10 mouse cellular contexts compared by ENCODE assay signal in genomic region chr8:123352786-123353185, GRCm38 (mm10). TPM values are rescaled to one million over a fixed set of nuclear protein-coding genes. Genes with fewer than 3 reads are reported as not detected.
DNase-seq lines count a peak whose midpoint lies in the region; ATAC-seq and TF ChIP-seq lines count a peak whose summit lies in the region.
"Had no signal": no experiment of that assay in that cellular context is flagged by ENCODE, and none has a peak within 500 bp of the region (broad histone marks: within the 10 kb centered on the region; RNA-seq: fewer than 3 reads in every experiment).

No protein-coding gene starts in this region.

- H3K9me3 ChIP-seq in forebrain, embryonic 13.5 days (replicated peaks), result no peaks in the 10 kb centered on the region
- H3K9me3 ChIP-seq in forebrain, embryonic 12.5 days, result no peaks in the 10 kb centered on the region
- no peaks in the 10 kb centered on the region for H3K9me3 ChIP-seq in neural tube, embryonic 13.5 days
- H3K9me3 ChIP-seq: megakaryocyte, embryonic 14.5 days had no signal

- peak; percentile 15 for DNase-seq in thymus, adult 2 months
- no peak for DNase-seq in thymus, postnatal 10 days (ENCODE audit: low spot score in 2 of 2)
- peak; percentile 65 to 75 for DNase-seq in layer of hippocampus, postnatal 10 days (ENCODE audit: low spot score in 2 of 2)
- DNase-seq in spleen, adult 12 weeks (ENCODE audit: low spot score), result no peak

- ATAC-seq in forebrain, embryonic 13.5 days, result 0 out of 2 replicates have a peak, but pooled peaks have one; percentile 21
- no peak for ATAC-seq in forebrain, embryonic 12.5 days (ENCODE audit: low FRiP score)
- ATAC-seq in neural tube, embryonic 13.5 days (ENCODE audit: low read depth), result peak; percentile 55; the same call in 1 of the 2 replicates

- WGBS in forebrain, embryonic 13.5 days, result 54% methylated on average over 13 of the region's 13 CpGs
- WGBS in forebrain, embryonic 12.5 days, result 55% methylated on average over 13 of the region's 13 CpGs
- WGBS in thymus, adult 2 months, result 52% methylated on average over 13 of the region's 13 CpGs
- WGBS in neural tube, embryonic 13.5 days, result 50% methylated on average over 13 of the region's 13 CpGs

- no peak for TF ChIP-seq POLR2A in thymus, adult 2 months (IDR thresholded peaks at IDR 0.05; ENCODE audit: control insufficient read depth, extremely low read depth, insufficient read depth, low read length, poor library complexity)
- TF ChIP-seq POLR2A in embryonic fibroblast, embryonic 13.5 days (IDR thresholded peaks at IDR 0.05; ENCODE audit: low read depth, low read length), result no peak

- no peaks in the 10 kb centered on the region for H3K27me3 ChIP-seq in forebrain, embryonic 13.5 days
- H3K27me3 ChIP-seq in forebrain, embryonic 12.5 days, result no peaks in the 10 kb centered on the region
- H3K27me3 ChIP-seq in thymus, adult 2 months (ENCODE audit: control insufficient read depth, insufficient read depth, low read length), result no peaks in the 10 kb centered on the region
- H3K27me3 ChIP-seq in neural tube, embryonic 13.5 days, result no peaks in the 10 kb centered on the region

- no peak overlapping the region for H3K4me3 ChIP-seq in forebrain, embryonic 13.5 days
- H3K4me3 ChIP-seq in forebrain, embryonic 12.5 days (replicated peaks), result no peak overlapping the region
- H3K4me3 ChIP-seq in thymus, adult 2 months (ENCODE audit: control insufficient read depth, insufficient read depth, low read length), result no peak overlapping the region
- H3K4me3 ChIP-seq in embryonic fibroblast, embryonic 13.5 days (ENCODE audit: insufficient read depth, low read length), result no peak overlapping the region
- H3K4me3 ChIP-seq in neural tube, embryonic 13.5 days, result no peak overlapping the region
- H3K4me3 ChIP-seq: megakaryocyte, embryonic 14.5 days had no signal

- no peak overlapping the region for H3K27ac ChIP-seq in forebrain, embryonic 13.5 days
- H3K27ac ChIP-seq in forebrain, embryonic 12.5 days, result no peak overlapping the region
- H3K27ac ChIP-seq in thymus, adult 2 months (ENCODE audit: control insufficient read depth, insufficient read depth, low read length), result no peak overlapping the region
- H3K27ac ChIP-seq in embryonic fibroblast, embryonic 13.5 days (ENCODE audit: insufficient read depth, low read length), result no peak overlapping the region
- no peak overlapping the region for H3K27ac ChIP-seq in neural tube, embryonic 13.5 days (replicated peaks)

- H3K9ac ChIP-seq in forebrain, embryonic 13.5 days, result no peak overlapping the region
- no peak overlapping the region for H3K9ac ChIP-seq in forebrain, embryonic 12.5 days
- H3K9ac ChIP-seq in neural tube, embryonic 13.5 days, result no peak overlapping the region

- H3K4me2 ChIP-seq in forebrain, embryonic 13.5 days, result no peak overlapping the region
- H3K4me2 ChIP-seq in forebrain, embryonic 12.5 days, result no peak overlapping the region
- no peak overlapping the region for H3K4me2 ChIP-seq in neural tube, embryonic 13.5 days

- peaks cover 12% of the 10 kb centered on the region; the same call in 1 of the 2 replicates for H3K4me1 ChIP-seq in forebrain, embryonic 13.5 days
- peaks cover 14% of the 10 kb centered on the region for H3K4me1 ChIP-seq in forebrain, embryonic 12.5 days
- H3K4me1 ChIP-seq in thymus, adult 2 months (replicated peaks; ENCODE audit: control insufficient read depth, insufficient read depth, low read length), result peaks cover 3% of the 10 kb centered on the region
- H3K4me1 ChIP-seq in embryonic fibroblast, embryonic 13.5 days (ENCODE audit: control insufficient read depth, insufficient read depth, low read length), result no peaks in the 10 kb centered on the region
- peaks cover 26% of the 10 kb centered on the region; the same call in 1 of the 2 replicates for H3K4me1 ChIP-seq in neural tube, embryonic 13.5 days (replicated peaks)

- peaks cover 29% of the 10 kb centered on the region for H3K36me3 ChIP-seq in forebrain, embryonic 13.5 days (ENCODE audit: poor library complexity, severe bottlenecking)
- peaks cover 18% of the 10 kb centered on the region for H3K36me3 ChIP-seq in forebrain, embryonic 12.5 days (replicated peaks)
- no peaks in the 10 kb centered on the region for H3K36me3 ChIP-seq in thymus, adult 2 months (ENCODE audit: control insufficient read depth, insufficient read depth, low read length)
- peaks cover 46% of the 10 kb centered on the region for H3K36me3 ChIP-seq in neural tube, embryonic 13.5 days

- TF ChIP-seq CTCF in thymus, adult 2 months (IDR thresholded peaks at IDR 0.05; ENCODE audit: borderline replicate concordance, control insufficient read depth, extremely low read depth, insufficient read depth, low read length, poor library complexity), result no peak
- peak; percentile 85; the same call in 1 of the 2 replicates for TF ChIP-seq CTCF in embryonic fibroblast, embryonic 13.5 days (IDR thresholded peaks at IDR 0.05; ENCODE audit: borderline replicate concordance, insufficient read depth, low read length)

RNA-seq across cellular contexts. Expression of gene Spire2, which starts 20.3 kb away (rescaled TPM):
- 20.6 and 21.3 TPM in 2 replicates for polyA plus RNA-seq in forebrain, embryonic 13.5 days (2015; fragmentation: Nextera tagmentation; extraction: Ambion mirVana)
- 19.9 and 21.8 TPM in 2 replicates for polyA plus RNA-seq in forebrain, embryonic 12.5 days (2016; fragmentation: Nextera tagmentation; extraction: Ambion mirVana)
- 2.1 and 2.5 TPM in 2 replicates for polyA plus RNA-seq in thymus, adult 2 months (2012; rRNA removed)
- polyA plus RNA-seq in embryonic fibroblast, embryonic 13.5 days (2011; ENCODE audit: insufficient read length, low read depth, missing spikeins), result 3.0 and 4.7 TPM in 2 replicates
- total RNA-seq in layer of hippocampus, postnatal 10 days (2021), result 10 to 100 TPM; 17.6 to 18.4 TPM
- polyA plus RNA-seq in neural tube, embryonic 13.5 days (2015; fragmentation: Nextera tagmentation; extraction: Ambion mirVana), result 35.9 and 40.2 TPM in 2 replicates

RNA-seq across cellular contexts. Expression of gene Tcf25, which starts 20.8 kb away (rescaled TPM):
- 190 and 207 TPM in 2 replicates for polyA plus RNA-seq in forebrain, embryonic 13.5 days (2015; fragmentation: Nextera tagmentation; extraction: Ambion mirVana)
- polyA plus RNA-seq in forebrain, embryonic 12.5 days (2016; fragmentation: Nextera tagmentation; extraction: Ambion mirVana), result 174 and 194 TPM in 2 replicates
- 256 and 261 TPM in 2 replicates for polyA plus RNA-seq in thymus, adult 2 months (2012; rRNA removed)
- polyA plus RNA-seq in embryonic fibroblast, embryonic 13.5 days (2011; ENCODE audit: insufficient read length, low read depth, missing spikeins), result 512 and 557 TPM in 2 replicates
- 100 to 1,000 TPM; 439 to 445 TPM for total RNA-seq in layer of hippocampus, postnatal 10 days (2021)
- polyA plus RNA-seq in neural tube, embryonic 13.5 days (2015; fragmentation: Nextera tagmentation; extraction: Ambion mirVana), result 317 and 328 TPM in 2 replicates

RNA-seq across cellular contexts. Expression of gene Fanca, which starts 34.4 kb away (rescaled TPM):
- polyA plus RNA-seq in forebrain, embryonic 13.5 days (2015; fragmentation: Nextera tagmentation; extraction: Ambion mirVana), result 23.0 and 24.0 TPM in 2 replicates
- polyA plus RNA-seq in forebrain, embryonic 12.5 days (2016; fragmentation: Nextera tagmentation; extraction: Ambion mirVana), result 40.2 and 40.5 TPM in 2 replicates
- 84.5 and 97.2 TPM in 2 replicates for polyA plus RNA-seq in thymus, adult 2 months (2012; rRNA removed)
- polyA plus RNA-seq in embryonic fibroblast, embryonic 13.5 days (2011; ENCODE audit: insufficient read length, low read depth, missing spikeins), result 24.0 and 37.4 TPM in 2 replicates
- total RNA-seq in layer of hippocampus, postnatal 10 days (2021), result 1 to 10 TPM; 2.5 to 4.7 TPM
- polyA plus RNA-seq in neural tube, embryonic 13.5 days (2015; fragmentation: Nextera tagmentation; extraction: Ambion mirVana), result 9.3 and 11.0 TPM in 2 replicates

RNA-seq across cellular contexts. Expression of gene Mc1r, which starts 54.1 kb away (rescaled TPM):
- polyA plus RNA-seq in forebrain, embryonic 13.5 days (2015; fragmentation: Nextera tagmentation; extraction: Ambion mirVana), result 0.15 and 0.27 TPM in 2 replicates
- polyA plus RNA-seq in forebrain, embryonic 12.5 days (2016; fragmentation: Nextera tagmentation; extraction: Ambion mirVana), result 0.13 and 0.14 TPM in 2 replicates
- polyA plus RNA-seq in thymus, adult 2 months (2012; rRNA removed), result 0.34 and 0.46 TPM in 2 replicates
- not detected in 2 replicates for polyA plus RNA-seq in embryonic fibroblast, embryonic 13.5 days (2011; ENCODE audit: insufficient read length, low read depth, missing spikeins)
- total RNA-seq in layer of hippocampus, postnatal 10 days (2021), result under 1 TPM in 1 of 2 experiments, not detected in 1; 0.09 TPM
- 0.21 and 0.22 TPM in 2 replicates for polyA plus RNA-seq in neural tube, embryonic 13.5 days (2015; fragmentation: Nextera tagmentation; extraction: Ambion mirVana)
- polyA plus RNA-seq: gonadal fat pad, adult 2 months had no signal

RNA-seq across cellular contexts. Expression of gene Tubb3, which starts 58.4 kb away (rescaled TPM):
- 1,305 and 1,381 TPM in 2 replicates for polyA plus RNA-seq in forebrain, embryonic 13.5 days (2015; fragmentation: Nextera tagmentation; extraction: Ambion mirVana)
- polyA plus RNA-seq in forebrain, embryonic 12.5 days (2016; fragmentation: Nextera tagmentation; extraction: Ambion mirVana), result 827 and 897 TPM in 2 replicates
- 19.4 and 31.5 TPM in 2 replicates for polyA plus RNA-seq in thymus, adult 2 months (2012; rRNA removed)
- 25.5 and 32.0 TPM in 2 replicates for polyA plus RNA-seq in embryonic fibroblast, embryonic 13.5 days (2011; ENCODE audit: insufficient read length, low read depth, missing spikeins)
- total RNA-seq in layer of hippocampus, postnatal 10 days (2021), result 1,000 to 10,000 TPM; 1,031 to 1,094 TPM
- polyA plus RNA-seq in neural tube, embryonic 13.5 days (2015; fragmentation: Nextera tagmentation; extraction: Ambion mirVana), result 1,543 and 1,658 TPM in 2 replicates

Comparison
In these comparisons a context has a peak if more than half of its experiments do, and no peak if none do; other contexts are left out.
1. DNase-seq: peak in thymus, adult 2 months (single experiment) and layer of hippocampus, postnatal 10 days (2 of 2); none in thymus, postnatal 10 days (0 of 2) and spleen, adult 12 weeks (single experiment).